Mouse (Mus musculus): ENCODE results near the gene Dis3.

- TF ChIP-seq CTCF (IDR thresholded peaks at IDR 0.05; ENCODE audit: insufficient read depth, low read length), result no peak
- no peak for TF ChIP-seq POLR2A (IDR thresholded peaks at IDR 0.05; ENCODE audit: borderline replicate concordance, extremely low read depth, low read depth, low read length)
These were observed 36.5 kb downstream of the Dis3 start for GRCm38 (mm10) chr14:99063091-99063490.

All from lung, adult 2 months (tissue).